Mouse (Mus musculus) forebrain, embryonic 13.5 days (tissue): ENCODE results near the gene Orai2. TPM values are rescaled to one million over a fixed set of nuclear protein-coding genes. Genes with fewer than 3 reads are reported as not detected.
A peak's percentile ranks its signal among the peaks of the same experiment; 100 is the strongest.
"Not testable (repeated sequence)": the region's sequence is repeated elsewhere in the genome, so short reads cannot be mapped to it uniquely, and the experiment has no call there.

ENCODE experiments used
- ATAC-seq: fragments of 200-750 bp; cut with Nextera tagmentation; 2 replicates; pipeline ENCODE4 v1.8.0; 2017
- H3K27ac ChIP-seq: fragments of 300-500 bp; sonication (generic); 2 replicates; pipeline ENCODE4 v1.5.1; 2015; ENCODE audit warnings: inconsistent platforms, mild to moderate bottlenecking, moderate library complexity
- H3K27me3 ChIP-seq: fragments of 300-500 bp; sonication (generic); 2 replicates; pipeline ENCODE4 v1.6.1; 2015; ENCODE audit warnings: mild to moderate bottlenecking, inconsistent platforms
- H3K36me3 ChIP-seq: fragments of 300-500 bp; sonication (generic); 2 replicates; pipeline ENCODE4 v1.6.1; 2015; ENCODE audit warnings: mild to moderate bottlenecking, inconsistent platforms; ENCODE audit not compliant: poor library complexity, severe bottlenecking
- H3K4me1 ChIP-seq: fragments of 300-500 bp; sonication (generic); 2 replicates; pipeline ENCODE4 v1.6.1; 2015; ENCODE audit warnings: inconsistent platforms
- H3K4me2 ChIP-seq: fragments of 300-500 bp; sonication (generic); 2 replicates; pipeline ENCODE4 v1.6.1; 2015; ENCODE audit warnings: inconsistent platforms, mild to moderate bottlenecking, moderate library complexity
- H3K4me3 ChIP-seq: fragments of 300-500 bp; sonication (generic); 2 replicates; pipeline ENCODE4 v1.5.1; 2015; ENCODE audit warnings: mild to moderate bottlenecking, inconsistent platforms
- H3K9ac ChIP-seq: fragments of 300-500 bp; sonication (generic); 2 replicates; pipeline ENCODE4 v1.6.1; 2015; ENCODE audit warnings: mild to moderate bottlenecking, inconsistent platforms
- H3K9me3 ChIP-seq: fragments of 300-500 bp; sonication (generic); replicated peaks from 2 replicates; pipeline ENCODE4 v1.6.1; 2016; ENCODE audit warnings: inconsistent platforms
- WGBS: fragments of 180-500 bp; shearing (Covaris S2); methylation state at CpG from one replicate; pipeline ENCODE4 v1.1.7; 2015; 5-methylcytosine and 5-hydroxymethylcytosine counted together
- polyA plus RNA-seq: library from polyadenylated mRNA; unstranded; fragments of >200 nt; fragmentation: Nextera tagmentation; extraction: Ambion mirVana; gene quantifications from 2 replicates; pipeline ENCODE4 v1.2.1, GENCODE M21; 2015

Gene Orai2
- polyA plus RNA-seq, 1 experiment from 2014 or later = 17.4 TPM

DNA sequence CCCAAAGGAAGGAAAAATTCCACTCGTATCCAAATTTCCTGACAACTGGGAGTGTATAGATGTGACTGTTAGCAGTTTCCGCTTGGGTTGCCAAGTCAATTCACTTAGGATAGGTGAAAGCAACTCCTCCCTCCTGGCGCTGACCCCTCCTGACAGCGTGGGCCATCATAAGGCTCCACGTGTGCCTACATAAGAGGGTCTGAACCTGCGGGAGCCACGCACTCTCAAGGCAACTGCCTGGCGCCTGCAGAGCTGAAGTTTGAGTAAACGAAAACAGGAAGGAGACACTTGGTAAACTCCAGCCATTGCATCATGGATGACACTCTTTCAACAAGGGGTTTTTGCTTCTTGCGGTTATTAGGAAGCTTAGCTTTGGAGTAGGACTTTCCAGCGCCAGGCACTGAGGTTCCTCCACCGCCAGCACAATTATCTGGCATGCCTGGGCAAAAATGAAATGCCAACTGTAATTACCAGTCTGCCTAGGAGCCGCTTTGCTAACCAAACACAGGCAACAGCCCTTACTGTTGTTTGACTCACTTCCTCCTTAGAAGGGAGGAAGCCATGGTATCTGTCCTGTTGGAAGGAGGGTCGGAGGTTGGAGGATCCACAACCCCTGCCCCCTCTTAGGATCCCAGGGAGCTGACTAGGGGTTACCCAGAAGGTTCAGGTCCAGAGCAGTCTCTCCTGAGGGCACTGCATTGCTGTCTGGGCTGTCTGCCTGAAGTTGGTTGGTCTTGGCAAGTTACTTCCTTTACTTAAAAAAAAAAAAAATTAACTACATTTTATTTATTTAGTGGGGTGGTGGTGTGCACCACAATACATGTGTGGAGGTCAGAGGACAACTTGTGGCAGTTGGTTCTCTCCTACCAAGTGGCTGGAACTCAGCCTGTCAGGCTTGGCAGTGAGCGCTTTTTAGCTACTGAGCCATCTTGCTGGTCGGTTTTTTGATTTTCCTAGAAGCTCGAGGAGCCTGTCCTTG, 1.1 kb upstream of the Orai2 start:
- H3K4me1 ChIP-seq = peaks cover 28% of the 10 kb centered on the region
- 40% methylated on average over 17 of the region's 17 CpGs for WGBS
- peak overlapping the region; percentile 60 for H3K4me3 ChIP-seq
- no peak overlapping the region for H3K27ac ChIP-seq
- H3K36me3 ChIP-seq = peaks cover 12% of the 10 kb centered on the region; the same call in 1 of the 2 replicates
- peak overlapping the region; percentile 79; the same call in 1 of the 2 replicates for H3K9ac ChIP-seq
- peak overlapping the region; percentile 86 for H3K4me2 ChIP-seq
- ATAC-seq = no peak
- 0 out of 2 replicates have a peak, but pooled peaks cover 8% of the 10 kb centered on the region for H3K27me3 ChIP-seq
- H3K9me3 ChIP-seq = peaks cover 7% of the 10 kb centered on the region; the same call in 1 of the 2 replicates

DNA sequence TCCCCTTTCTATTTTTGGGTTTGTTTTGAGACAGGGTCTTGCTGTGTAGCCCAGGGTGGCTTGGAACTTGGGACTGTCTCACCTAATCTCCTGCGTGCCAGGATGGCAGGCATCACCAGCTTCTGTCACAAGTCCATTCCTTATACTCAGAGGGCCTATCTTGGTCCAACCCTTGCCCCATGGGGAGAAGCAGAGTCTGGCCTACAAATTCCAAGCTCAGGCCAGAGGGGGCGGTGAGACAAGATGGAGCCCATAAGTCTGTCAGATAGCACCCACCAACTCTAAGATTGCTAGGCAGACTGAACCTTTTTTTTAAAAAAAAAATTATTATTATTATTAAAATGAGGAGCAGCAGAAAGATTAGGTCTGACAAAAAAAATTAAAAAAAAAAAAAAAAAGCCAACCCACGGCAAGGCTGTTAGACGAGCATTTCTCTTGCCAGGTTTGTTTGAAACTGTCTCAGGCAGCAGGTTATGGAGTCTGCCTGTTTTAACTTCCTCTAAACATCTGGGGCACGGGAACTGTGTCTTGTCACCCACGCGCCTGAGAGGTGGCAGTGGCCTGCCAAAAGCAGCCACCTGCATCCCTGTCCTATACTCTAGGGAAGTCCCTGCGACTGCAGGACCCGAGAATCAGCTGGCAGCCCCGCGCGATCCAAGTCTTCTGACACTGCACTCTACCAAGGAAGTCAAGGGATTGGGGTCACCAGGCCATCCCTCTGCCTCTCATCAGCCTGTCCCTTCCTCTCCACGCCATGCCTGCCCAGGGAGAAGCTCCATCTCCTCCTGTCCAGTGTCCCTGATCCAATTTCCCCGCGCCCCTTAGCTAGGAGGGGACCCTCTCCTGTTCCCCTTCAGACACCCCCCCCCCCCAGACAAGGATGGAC, 644 bp downstream of the Orai2 start:
- WGBS = 12% methylated on average over 15 of the region's 15 CpGs
- ATAC-seq = peak; percentile 34; the same call in 1 of the 2 replicates
- peak overlapping the region; percentile 79 for H3K9ac ChIP-seq

DNA sequence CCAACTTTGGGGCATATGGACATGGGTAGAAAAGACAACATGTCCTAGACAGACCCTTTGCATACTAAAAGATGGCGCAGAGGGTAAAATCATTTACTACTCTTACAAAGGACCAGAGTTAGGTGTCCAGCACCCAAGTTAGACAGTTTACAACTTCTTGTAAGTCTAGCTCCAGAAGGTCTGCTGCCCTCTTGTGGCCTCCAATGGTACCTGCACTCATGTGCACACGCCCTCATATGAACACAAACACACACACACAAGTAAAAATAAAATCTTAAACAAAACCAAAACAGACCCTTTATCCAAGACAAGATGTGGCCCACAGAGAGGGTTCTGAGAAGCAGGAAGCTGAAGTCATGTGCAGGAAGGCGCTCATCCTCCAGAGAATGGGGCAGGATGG, 2.4 kb downstream of the Orai2 start:
- no peak overlapping the region for H3K27ac ChIP-seq
- H3K27me3 ChIP-seq = 0 out of 2 replicates have a peak, but pooled peaks cover 8% of the 10 kb centered on the region
- H3K9ac ChIP-seq = no peak overlapping the region
- WGBS = 90% methylated on average over 3 of the region's 3 CpGs
- no peak overlapping the region for H3K4me3 ChIP-seq
- ATAC-seq = no peak
- H3K9me3 ChIP-seq = peaks cover 7% of the 10 kb centered on the region; the same call in 1 of the 2 replicates
- H3K4me1 ChIP-seq = peaks cover 17% of the 10 kb centered on the region
- H3K36me3 ChIP-seq = peaks cover 16% of the 10 kb centered on the region
- no peak overlapping the region for H3K4me2 ChIP-seq

More for the DNA sequence above, 644 bp downstream of the Orai2 start:
- peaks cover 7% of the 10 kb centered on the region; the same call in 1 of the 2 replicates for H3K9me3 ChIP-seq
- 0 out of 2 replicates have a peak, but pooled peaks cover 8% of the 10 kb centered on the region for H3K27me3 ChIP-seq
- H3K36me3 ChIP-seq = peaks cover 16% of the 10 kb centered on the region
- peak overlapping the region; percentile 86 for H3K4me2 ChIP-seq
- peaks cover 28% of the 10 kb centered on the region for H3K4me1 ChIP-seq
- H3K27ac ChIP-seq = 0 out of 2 replicates have a peak overlapping the region, but pooled peaks have one; percentile 1
- peak overlapping the region; percentile 60 for H3K4me3 ChIP-seq

DNA sequence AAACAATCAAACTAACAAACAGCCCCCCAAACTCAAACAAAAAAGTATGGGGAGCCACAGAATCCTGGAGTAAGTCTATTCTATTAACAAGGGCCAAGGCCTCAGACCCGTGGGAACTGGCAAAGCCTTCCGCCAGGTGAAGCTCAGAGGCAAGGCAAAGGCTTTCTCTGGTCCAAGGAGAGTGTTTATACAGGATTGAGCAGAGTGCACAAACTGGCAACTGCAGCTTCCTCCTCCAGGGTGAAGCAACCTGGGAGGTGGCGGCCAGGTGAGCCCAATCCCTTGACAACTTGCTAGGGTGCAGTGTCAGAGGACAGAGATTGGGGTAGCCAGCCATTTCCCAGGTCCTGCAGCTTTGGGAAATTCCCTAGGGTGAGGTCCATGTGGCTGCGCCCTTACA, 3.2 kb downstream of the Orai2 start:
- Histone ChIP-seq H3K9me3 (peaks cover 7% of the 10 kb centered on the region; the same call in 1 of the 2 replicates), H3K4me1 (peaks cover 17% of the 10 kb centered on the region), H3K9ac (no peak overlapping the region), H3K27me3 (0 out of 2 replicates have a peak, but pooled peaks cover 6% of the 10 kb centered on the region), H3K36me3 (peaks cover 16% of the 10 kb centered on the region), H3K27ac (no peak overlapping the region), H3K4me3 (no peak overlapping the region), H3K4me2 (no peak overlapping the region)
- 95% methylated on average over 4 of the region's 4 CpGs for WGBS
- ATAC-seq = no peak

DNA sequence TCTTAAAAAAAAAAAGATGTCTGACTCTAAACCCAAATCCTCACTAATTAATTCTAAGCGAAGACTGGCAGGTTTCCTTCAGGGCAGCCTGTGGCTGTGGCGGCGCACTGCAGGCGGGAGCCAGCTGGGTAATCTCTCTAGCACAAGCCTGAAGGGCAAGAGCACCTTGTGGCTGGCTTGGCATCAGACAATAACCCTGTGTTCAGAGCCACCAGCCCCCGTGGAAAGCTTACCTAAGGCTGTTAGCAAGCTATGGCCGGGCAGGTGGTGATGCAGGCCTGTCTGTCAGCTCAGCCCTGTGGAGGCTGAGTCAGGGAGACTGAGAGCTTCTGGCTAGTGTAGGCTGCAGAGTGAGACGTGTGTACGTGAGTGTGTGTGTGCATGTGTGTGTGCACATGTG, 5.3 kb downstream of the Orai2 start:
- no peak for ATAC-seq
- no peaks in the 10 kb centered on the region for H3K27me3 ChIP-seq
- H3K4me1 ChIP-seq = peaks cover 4% of the 10 kb centered on the region
- H3K4me2 ChIP-seq = no peak overlapping the region
- peaks cover 24% of the 10 kb centered on the region for H3K36me3 ChIP-seq
- no peak overlapping the region for H3K9ac ChIP-seq
- no peak overlapping the region for H3K27ac ChIP-seq
- peaks cover 7% of the 10 kb centered on the region; the same call in 1 of the 2 replicates for H3K9me3 ChIP-seq
- 79% methylated on average over 8 of the region's 8 CpGs for WGBS
- no peak overlapping the region for H3K4me3 ChIP-seq

DNA sequence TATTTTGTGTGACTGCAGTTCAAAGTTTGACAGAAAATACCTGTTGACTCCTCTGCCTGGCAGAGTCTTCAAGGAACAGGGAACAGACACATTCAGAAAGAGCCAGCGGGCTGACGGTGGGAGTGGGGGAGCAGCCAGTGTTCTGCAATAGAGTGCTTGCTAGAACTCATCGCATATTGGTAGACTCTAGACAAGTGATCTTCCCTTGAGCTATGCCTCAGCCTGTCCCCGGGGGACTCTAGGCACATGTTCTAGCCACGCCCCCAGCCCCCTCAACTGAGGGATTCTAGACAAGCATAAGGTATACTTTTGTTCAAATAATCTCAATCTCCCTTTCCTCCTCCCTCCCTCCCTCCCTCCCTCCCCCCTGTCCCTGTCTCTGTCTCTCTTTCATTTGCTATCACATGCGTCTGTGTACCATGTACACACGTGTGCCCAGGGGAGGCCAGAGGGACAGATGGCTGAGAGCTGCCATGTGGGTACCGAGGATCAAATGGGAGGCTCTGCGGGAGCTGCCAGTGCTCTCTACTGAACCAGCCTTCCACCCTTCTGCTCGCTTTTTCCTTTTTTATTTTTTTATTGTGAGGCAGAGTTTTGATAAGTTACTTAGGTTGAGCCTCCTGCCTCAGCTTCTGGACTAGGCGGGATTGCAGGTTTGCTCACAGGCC, 6.6 kb downstream of the Orai2 start:
- peak; percentile 43; the same call in 1 of the 2 replicates for ATAC-seq

DNA sequence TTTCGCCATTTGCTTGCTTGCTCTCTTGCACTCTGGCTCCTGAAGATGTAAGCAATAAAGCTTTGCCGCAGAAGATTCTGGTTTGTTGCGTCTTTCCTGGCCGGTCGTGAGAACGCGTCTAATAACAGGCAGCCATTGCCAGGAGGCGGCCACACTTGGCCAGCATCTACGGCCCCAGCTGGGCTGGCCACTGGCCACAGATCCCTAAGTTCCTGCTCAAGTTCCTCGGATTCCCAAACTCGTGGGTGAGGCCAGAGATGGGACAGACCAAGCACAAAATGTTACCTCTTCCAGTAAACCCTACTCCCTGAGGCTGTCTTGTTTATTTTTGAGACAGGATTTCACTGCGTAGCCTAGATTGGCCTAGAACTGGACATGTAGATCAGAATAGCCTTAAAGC, 10.4 kb downstream of the Orai2 start:
- H3K4me3 ChIP-seq, H3K9ac ChIP-seq, H3K27me3 ChIP-seq, H3K4me2 ChIP-seq, H3K9me3 ChIP-seq, H3K4me1 ChIP-seq, H3K27ac ChIP-seq, ATAC-seq: not testable (repeated sequence)
- H3K36me3 ChIP-seq = peaks cover 10% of the 10 kb centered on the region; the same call in 1 of the 2 replicates
- WGBS = 91% methylated on average over 11 of the region's 12 CpGs

More for the DNA sequence above, 6.6 kb downstream of the Orai2 start:
- no peak overlapping the region for H3K4me2 ChIP-seq
- no peaks in the 10 kb centered on the region for H3K4me1 ChIP-seq
- H3K4me3 ChIP-seq = no peak overlapping the region
- H3K9me3 ChIP-seq = peaks cover 7% of the 10 kb centered on the region; the same call in 1 of the 2 replicates
- H3K27me3 ChIP-seq = no peaks in the 10 kb centered on the region
- 83% methylated on average over 11 of the region's 11 CpGs for WGBS
- H3K36me3 ChIP-seq = peaks cover 26% of the 10 kb centered on the region
- no peak overlapping the region for H3K9ac ChIP-seq
- H3K27ac ChIP-seq = no peak overlapping the region

DNA sequence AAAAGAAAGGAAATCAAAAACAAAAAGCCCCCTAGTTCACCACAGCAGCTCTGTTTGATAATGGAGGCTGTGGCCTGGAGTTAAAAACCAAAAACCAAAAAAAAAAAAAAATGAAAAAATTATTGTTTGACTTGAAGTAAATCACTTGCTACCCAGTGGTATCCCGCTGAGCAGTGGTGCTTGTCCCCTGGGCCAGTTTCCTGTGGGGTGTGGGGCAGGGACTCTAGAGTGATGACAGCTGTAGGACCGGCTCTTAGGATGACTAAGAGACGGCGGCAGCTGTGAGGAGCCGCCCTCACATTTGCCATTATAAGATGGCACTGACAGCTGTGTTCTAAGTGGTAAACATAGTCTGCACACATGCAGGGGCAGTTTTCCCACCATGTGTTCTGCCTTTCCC, 15.1 kb downstream of the Orai2 start:
- Histone ChIP-seq H3K27ac (no peak overlapping the region), H3K27me3 (no peaks in the 10 kb centered on the region), H3K4me1 (no peaks in the 10 kb centered on the region), H3K4me2 (no peak overlapping the region), H3K36me3 (peaks cover 4% of the 10 kb centered on the region; the same call in 1 of the 2 replicates), H3K9me3 (no peaks in the 10 kb centered on the region), H3K9ac (no peak overlapping the region), H3K4me3 (no peak overlapping the region)
- no peak for ATAC-seq
- WGBS = 92% methylated on average over 5 of the region's 5 CpGs

DNA sequence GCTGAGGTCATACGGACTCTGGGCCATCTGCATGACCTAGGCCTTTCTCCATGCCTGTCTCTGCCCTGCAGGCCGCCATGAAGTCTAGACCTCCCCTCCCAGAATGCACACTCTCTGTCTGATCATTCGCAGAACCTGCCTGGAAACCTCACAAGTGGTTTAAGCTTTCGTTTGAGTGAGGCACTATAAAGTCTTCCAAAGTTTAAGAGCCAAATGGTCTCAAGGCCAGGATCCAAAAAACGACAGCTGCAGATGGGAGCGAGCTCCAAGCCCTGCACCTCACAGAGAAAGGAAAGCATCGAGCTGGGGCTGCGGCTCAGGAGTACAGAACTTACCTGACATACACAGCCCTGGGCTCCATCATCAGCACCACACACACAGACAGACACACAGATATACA, 18.1 kb downstream of the Orai2 start:
- 81% methylated on average over 8 of the region's 8 CpGs for WGBS
- no peak for ATAC-seq
- H3K27ac ChIP-seq = no peak overlapping the region
- H3K4me3 ChIP-seq = no peak overlapping the region
- H3K4me1 ChIP-seq = no peaks in the 10 kb centered on the region
- no peak overlapping the region for H3K4me2 ChIP-seq
- H3K9ac ChIP-seq = no peak overlapping the region
- H3K9me3 ChIP-seq = no peaks in the 10 kb centered on the region
- no peaks in the 10 kb centered on the region for H3K36me3 ChIP-seq
- no peaks in the 10 kb centered on the region for H3K27me3 ChIP-seq

DNA sequence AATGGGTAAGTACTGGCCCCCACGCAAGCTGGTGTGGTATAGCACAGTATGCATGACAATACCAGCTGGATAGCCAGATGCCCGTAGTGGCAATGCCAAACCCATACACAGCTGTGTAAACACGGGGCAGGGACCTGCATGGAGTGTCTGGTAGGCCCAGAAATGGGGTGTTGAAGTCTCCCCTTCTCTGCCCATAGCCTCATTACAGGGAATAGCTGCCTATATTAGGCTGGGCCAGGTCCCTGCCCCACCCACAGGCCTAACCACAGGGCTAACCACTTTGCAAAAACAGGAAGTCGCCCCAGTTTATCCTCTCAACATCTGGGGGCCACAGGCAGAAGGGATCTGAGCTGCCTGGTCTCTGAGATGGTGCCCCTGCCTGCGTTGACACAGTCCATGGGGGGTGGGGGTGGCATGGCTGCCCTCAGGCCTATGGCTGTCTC, 21.4 kb downstream of the Orai2 start:
- not testable (repeated sequence) for H3K4me3 ChIP-seq, H3K27ac ChIP-seq, ATAC-seq, H3K9me3 ChIP-seq, H3K4me2 ChIP-seq, H3K27me3 ChIP-seq, H3K9ac ChIP-seq, H3K36me3 ChIP-seq, H3K4me1 ChIP-seq
- 77% methylated on average over 5 of the region's 5 CpGs for WGBS

DNA sequence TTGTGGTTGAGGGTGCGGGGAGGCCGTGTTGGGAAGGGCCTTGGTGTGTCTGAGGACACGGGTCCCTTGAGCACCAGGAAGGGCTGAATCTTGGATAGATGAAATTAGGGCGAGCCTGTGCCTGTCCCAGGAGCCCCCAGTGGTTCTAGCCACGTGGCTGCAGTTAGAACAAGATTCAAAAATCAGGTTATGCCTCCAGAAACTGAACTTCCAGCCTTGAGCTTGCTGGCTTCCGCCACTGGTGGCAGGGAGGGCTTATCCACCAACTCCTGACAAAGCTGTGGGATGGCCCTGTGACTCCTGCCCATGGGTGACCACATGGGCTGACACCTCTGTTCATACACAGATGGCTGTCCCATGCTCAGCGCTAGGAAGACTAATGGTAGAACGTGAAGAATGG, 22.8 kb downstream of the Orai2 start:
- Histone ChIP-seq H3K27ac (no peak overlapping the region), H3K9ac (no peak overlapping the region), H3K27me3 (no peaks in the 10 kb centered on the region), H3K36me3 (no peaks in the 10 kb centered on the region), H3K4me1 (no peaks in the 10 kb centered on the region), H3K9me3 (no peaks in the 10 kb centered on the region), H3K4me3 (no peak overlapping the region), H3K4me2 (no peak overlapping the region)
- 75% methylated on average over 8 of the region's 8 CpGs for WGBS
- ATAC-seq = no peak
